Mouse (Mus musculus): ENCODE measurements around the gene Fbln5.

Fbln5 gene

DNA sequence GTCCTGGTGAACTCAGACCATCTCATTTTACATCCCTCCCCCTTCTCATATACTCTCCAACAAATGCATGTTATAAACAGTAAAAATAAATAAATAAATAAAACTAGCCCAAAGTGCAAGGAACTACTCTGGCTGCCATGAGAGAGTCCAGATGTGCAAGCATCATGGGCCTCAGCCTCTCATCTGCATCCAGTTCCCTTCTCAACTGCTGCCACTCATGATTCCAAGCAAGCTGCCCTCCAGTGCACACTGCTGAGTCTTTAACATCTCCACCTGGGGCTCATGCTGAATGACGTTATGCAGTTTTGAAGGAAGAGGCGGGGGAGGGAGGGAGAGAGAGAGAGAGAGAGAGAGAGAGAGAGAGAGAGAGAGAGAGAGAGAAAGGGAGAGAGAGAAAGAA is 76.5 kb downstream of the Fbln5 start:
- DNase-seq, result no peak

DNA sequence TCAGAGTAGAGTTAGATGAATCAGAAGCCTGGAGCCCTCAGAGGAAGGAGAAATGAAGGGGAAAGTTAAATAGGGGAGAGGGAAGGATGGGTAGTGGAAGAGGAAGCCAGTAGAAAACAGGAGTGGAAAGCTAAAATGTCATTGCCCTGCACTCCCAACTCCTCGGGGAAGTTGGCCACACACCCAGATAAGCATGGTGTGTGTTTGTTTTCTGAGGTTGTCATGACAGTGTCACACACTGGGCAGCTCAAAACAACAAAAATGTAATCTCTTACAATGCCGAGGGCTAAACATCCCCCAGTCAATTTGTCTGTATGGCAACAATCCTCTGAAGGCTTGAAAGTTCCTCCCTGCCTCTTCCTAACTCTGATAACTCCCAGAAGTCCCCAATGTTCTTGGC is 78.4 kb downstream of the Fbln5 start:
- no peak for DNase-seq

DNA sequence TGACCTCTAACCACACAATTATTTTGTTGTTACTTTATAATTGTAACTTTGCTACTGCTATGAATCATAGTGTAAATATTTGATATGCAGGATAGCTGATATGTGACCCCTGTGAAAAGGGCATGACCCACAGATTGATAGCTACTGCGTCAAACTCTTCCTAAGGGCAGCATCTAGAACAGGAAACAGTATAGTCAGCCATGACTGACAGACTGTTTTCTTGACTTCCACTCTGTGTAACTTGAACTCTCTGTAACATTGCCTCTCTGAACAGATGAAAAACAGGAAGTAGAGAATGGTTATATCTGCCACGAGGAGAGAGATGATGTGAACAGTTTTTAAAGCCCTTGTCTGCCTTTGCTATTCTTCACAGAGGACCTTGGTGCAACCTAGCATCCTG is 78.8 kb downstream of the Fbln5 start:
- no peak for DNase-seq

DNA sequence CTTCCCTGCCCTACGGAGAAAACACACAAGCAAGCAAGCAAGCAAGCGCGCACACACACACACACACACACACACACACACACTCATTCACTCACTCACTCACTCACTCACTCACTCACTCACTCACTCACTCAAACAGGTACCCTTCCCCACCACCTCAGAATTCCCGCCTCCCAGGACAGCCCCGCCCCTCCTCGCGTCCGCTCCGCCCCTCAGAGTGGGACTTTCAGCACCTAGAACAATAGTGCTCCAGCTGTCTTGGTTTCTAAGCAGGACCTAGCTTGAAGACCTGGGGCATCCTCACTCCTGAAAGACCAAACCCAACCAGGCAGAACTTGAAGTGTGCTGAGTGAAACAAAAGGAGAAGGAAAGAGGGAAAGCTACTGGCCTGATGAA is 100.1 kb downstream of the Fbln5 start:
- no peak for DNase-seq

DNA sequence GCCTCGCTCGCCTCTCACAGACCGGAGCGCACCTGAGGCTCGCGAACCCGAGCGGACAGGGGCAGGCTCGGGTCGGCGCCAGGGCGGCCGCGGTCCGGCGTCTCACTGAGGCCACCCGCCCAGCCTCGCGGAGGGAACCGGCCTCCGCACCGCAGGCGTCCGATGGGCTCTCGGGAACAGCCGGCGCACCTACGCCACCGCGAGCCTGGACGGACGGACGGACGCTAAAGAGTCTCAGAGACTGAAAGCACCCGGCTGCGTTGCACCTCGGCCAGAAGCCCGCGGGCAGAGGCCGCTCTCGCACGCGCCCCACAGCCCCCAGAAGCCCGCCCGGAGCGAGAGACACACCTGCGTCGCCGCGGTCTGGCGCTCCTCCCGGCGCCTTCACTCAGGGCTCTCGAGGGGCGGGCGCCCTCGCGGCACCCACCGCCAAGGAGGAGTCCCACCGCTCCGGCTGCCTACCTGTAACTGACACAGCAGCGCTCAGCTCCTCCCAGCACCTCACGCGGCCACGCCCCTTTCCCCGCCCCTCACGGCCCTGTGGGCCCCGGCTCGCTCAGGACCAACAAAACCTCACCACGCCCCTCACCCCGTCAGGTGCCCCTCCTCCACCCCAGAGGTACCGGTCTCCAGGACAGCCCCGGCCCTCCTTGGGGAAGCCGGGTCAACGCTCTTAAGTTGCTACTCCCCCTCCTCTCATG is 100.7 kb downstream of the Fbln5 start, which contains the start of gene Tc2n:
Gene Tc2n, minus strand, starts transcription at position 470 of the 701 bp plus-strand sequence.
- peak; percentile 3 for DNase-seq

DNA sequence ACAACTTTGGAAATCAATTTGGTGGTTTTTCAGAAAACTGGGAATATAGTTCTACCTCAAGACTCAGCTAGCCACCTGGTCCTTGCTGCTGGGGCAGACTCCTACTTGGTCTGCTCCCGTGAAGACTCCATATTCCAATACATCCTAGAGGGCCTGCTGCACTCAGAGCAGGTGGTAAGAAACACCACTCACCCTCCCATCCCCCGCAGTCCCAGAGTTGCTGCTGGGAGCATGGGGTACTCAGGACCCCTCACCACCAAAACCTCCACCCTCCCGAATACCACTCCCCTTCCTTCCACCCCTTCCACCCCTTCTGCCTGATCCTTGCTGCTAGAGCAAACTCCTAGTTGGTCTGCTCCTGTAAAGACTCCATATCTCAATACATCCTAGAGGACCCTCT is 119.7 kb downstream of the Fbln5 start:
- DNase-seq, result no peak
